Mouse (Mus musculus): ENCODE measurements at regions not wholly inside any gene's neighbourhood (a gene's known extent, or its start where the extent isn't known, plus 50 kb on each side); places are given as distances from the start of the nearest gene placed in this dataset.
"Not testable (repeated sequence)": the region's sequence is repeated elsewhere in the genome, so short reads cannot be mapped to it uniquely, and the experiment has no call there.

DNA sequence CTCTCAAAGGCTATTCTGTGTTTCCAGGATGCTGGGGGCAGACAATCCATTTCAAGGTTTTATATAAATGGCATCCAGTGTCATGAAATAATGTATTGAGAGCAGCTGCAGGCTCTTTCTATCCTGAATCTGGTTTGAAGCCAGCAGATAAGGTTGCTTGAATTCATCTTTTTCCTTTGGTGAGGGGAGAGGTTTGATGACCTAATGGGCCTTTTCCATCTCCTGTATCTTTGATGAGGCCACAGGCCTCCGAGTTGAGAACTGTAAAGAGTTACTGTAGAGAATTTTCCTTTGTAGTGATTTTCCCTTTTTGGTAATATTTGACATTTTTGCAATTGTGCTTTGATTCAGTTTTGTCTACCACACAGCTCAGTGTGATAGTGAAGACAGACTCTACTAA lies 458.8 kb upstream of the 1700008P02Rik start:
- Histone ChIP-seq H3K9me3 (no peaks in the 10 kb centered on the region), H3K9ac (no peak overlapping the region), H3K4me3 (no peak overlapping the region), H3K4me1 (replicated peaks) (no peaks in the 10 kb centered on the region), H3K4me2 (no peak overlapping the region), H3K27me3 (no peaks in the 10 kb centered on the region), H3K36me3 (no peaks in the 10 kb centered on the region), H3K27ac (replicated peaks) (no peak overlapping the region)
- 63% methylated on average over 1 of the region's 1 CpGs for WGBS
- ATAC-seq (ENCODE audit: low FRiP score, low read depth) = no peak

DNA sequence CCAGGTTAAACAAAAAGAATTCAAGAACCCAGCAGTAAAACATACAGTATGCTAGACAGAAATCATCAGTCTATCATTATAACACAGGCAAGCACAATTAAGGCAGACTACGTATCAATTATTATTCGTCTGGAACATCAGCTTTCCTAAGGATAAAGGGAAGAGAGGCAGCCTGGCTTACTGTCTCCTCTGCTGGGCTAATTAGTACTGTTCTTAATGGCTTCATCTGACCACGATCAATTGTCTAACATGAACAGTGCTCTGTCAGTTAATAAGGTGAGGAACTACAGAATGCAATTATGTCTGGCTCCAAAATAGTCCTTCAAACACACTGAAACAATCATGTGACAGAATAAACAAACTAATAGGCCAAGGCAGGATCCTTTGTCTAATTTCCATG lies 456.6 kb upstream of the 1700008P02Rik start:
- H3K4me1 ChIP-seq (replicated peaks) = no peaks in the 10 kb centered on the region
- whole genome bisulfite sequencing = 54% methylated on average over 3 of the region's 3 CpGs
- H3K27ac ChIP-seq (replicated peaks) = no peak overlapping the region
- no peak overlapping the region for H3K9ac ChIP-seq
- no peaks in the 10 kb centered on the region for H3K27me3 ChIP-seq
- no peaks in the 10 kb centered on the region for H3K9me3 ChIP-seq
- H3K4me2 ChIP-seq = no peak overlapping the region
- ATAC-seq (ENCODE audit: low FRiP score, low read depth) = no peak; the same call in 1 of the 2 replicates
- no peaks in the 10 kb centered on the region for H3K36me3 ChIP-seq
- H3K4me3 ChIP-seq = no peak overlapping the region

- no peaks in the 10 kb centered on the region for H3K27me3 ChIP-seq
- H3K4me3 ChIP-seq = no peak overlapping the region
- H3K27ac ChIP-seq (replicated peaks) = no peak overlapping the region
- H3K4me2 ChIP-seq = no peak overlapping the region
- no peaks in the 10 kb centered on the region for H3K4me1 ChIP-seq (replicated peaks)
- H3K9ac ChIP-seq = no peak overlapping the region
- no peaks in the 10 kb centered on the region for H3K36me3 ChIP-seq
- WGBS = 60% methylated on average over 2 of the region's 2 CpGs
- ATAC-seq (ENCODE audit: low FRiP score, low read depth) = no peak
- no peaks in the 10 kb centered on the region for H3K9me3 ChIP-seq
Observed at GRCm38 (mm10) chr3:7074488-7074887, 454.2 kb upstream of the 1700008P02Rik start.

- Histone ChIP-seq H3K4me2 (no peak overlapping the region), H3K27me3 (no peaks in the 10 kb centered on the region), H3K4me1 (replicated peaks) (no peaks in the 10 kb centered on the region), H3K4me3 (no peak overlapping the region), H3K9ac (no peak overlapping the region), H3K9me3 (no peaks in the 10 kb centered on the region), H3K27ac (replicated peaks) (no peak overlapping the region), H3K36me3 (no peaks in the 10 kb centered on the region)
- WGBS = 34% methylated on average over 2 of the region's 2 CpGs
- no peak for ATAC-seq (ENCODE audit: low FRiP score, low read depth)
Observed at GRCm38 (mm10) chr3:7041372-7042057, 421.3 kb upstream of the 1700008P02Rik start.

- Histone ChIP-seq H3K27ac (replicated peaks) (no peak overlapping the region), H3K4me2 (no peak overlapping the region), H3K4me3 (no peak overlapping the region), H3K36me3 (no peaks in the 10 kb centered on the region), H3K27me3 (no peaks in the 10 kb centered on the region), H3K9ac (no peak overlapping the region), H3K9me3 (no peaks in the 10 kb centered on the region), H3K4me1 (replicated peaks) (no peaks in the 10 kb centered on the region)
- no peak for ATAC-seq (ENCODE audit: low FRiP score, low read depth)
- 42% methylated on average over 2 of the region's 2 CpGs for WGBS
Observed at GRCm38 (mm10) chr3:7035833-7036232, 415.6 kb upstream of the 1700008P02Rik start.

DNA sequence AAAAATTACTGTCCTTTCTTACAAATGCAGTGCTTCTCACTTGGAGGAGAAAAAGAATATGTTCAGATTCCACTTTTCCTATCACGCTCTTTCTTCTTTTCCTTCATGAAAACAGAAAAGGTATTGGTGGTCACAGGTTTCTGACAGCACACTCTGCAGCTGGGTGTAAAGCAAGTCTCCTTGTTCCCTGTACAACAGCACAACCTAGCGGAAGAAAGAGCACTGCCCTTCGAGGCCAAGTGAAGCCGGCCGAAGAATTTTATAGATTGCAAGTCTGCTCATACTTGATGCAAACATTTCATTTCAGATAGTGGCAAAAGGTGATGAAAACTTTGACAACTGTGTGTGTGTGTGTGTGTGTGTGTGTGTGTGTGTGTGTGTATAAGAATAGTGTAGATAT lies 407.6 kb upstream of the 1700008P02Rik start:
- Histone ChIP-seq H3K27ac (replicated peaks) (no peak overlapping the region), H3K27me3 (no peaks in the 10 kb centered on the region), H3K9ac (no peak overlapping the region), H3K9me3 (no peaks in the 10 kb centered on the region), H3K4me2 (peak overlapping the region; percentile 26; the same call in 1 of the 2 replicates), H3K36me3 (no peaks in the 10 kb centered on the region), H3K4me1 (replicated peaks) (no peaks in the 10 kb centered on the region), H3K4me3 (no peak overlapping the region)
- peak; percentile 89 for ATAC-seq (ENCODE audit: low FRiP score, low read depth)
- WGBS = 20% methylated on average over 5 of the region's 5 CpGs

GRCm38 (mm10) chr3:7014345-7014973 lies 394.2 kb upstream of the 1700008P02Rik start:
- Histone ChIP-seq H3K27me3 (no peaks in the 10 kb centered on the region), H3K4me3 (no peak overlapping the region), H3K4me2 (no peak overlapping the region), H3K9ac (no peak overlapping the region), H3K27ac (replicated peaks) (no peak overlapping the region), H3K36me3 (no peaks in the 10 kb centered on the region), H3K4me1 (replicated peaks) (no peaks in the 10 kb centered on the region), H3K9me3 (no peaks in the 10 kb centered on the region)
- ATAC-seq (ENCODE audit: low FRiP score, low read depth) = no peak
- 29% methylated on average over 7 of the region's 7 CpGs for whole genome bisulfite sequencing

- Histone ChIP-seq H3K27ac (replicated peaks) (no peak overlapping the region), H3K4me3 (no peak overlapping the region), H3K9me3 (no peaks in the 10 kb centered on the region), H3K4me1 (replicated peaks) (no peaks in the 10 kb centered on the region), H3K4me2 (no peak overlapping the region), H3K36me3 (no peaks in the 10 kb centered on the region), H3K27me3 (no peaks in the 10 kb centered on the region), H3K9ac (no peak overlapping the region)
- no peak for ATAC-seq (ENCODE audit: low FRiP score, low read depth)
Observed at GRCm38 (mm10) chr3:7013516-7013915, 393.3 kb upstream of the 1700008P02Rik start.

DNA sequence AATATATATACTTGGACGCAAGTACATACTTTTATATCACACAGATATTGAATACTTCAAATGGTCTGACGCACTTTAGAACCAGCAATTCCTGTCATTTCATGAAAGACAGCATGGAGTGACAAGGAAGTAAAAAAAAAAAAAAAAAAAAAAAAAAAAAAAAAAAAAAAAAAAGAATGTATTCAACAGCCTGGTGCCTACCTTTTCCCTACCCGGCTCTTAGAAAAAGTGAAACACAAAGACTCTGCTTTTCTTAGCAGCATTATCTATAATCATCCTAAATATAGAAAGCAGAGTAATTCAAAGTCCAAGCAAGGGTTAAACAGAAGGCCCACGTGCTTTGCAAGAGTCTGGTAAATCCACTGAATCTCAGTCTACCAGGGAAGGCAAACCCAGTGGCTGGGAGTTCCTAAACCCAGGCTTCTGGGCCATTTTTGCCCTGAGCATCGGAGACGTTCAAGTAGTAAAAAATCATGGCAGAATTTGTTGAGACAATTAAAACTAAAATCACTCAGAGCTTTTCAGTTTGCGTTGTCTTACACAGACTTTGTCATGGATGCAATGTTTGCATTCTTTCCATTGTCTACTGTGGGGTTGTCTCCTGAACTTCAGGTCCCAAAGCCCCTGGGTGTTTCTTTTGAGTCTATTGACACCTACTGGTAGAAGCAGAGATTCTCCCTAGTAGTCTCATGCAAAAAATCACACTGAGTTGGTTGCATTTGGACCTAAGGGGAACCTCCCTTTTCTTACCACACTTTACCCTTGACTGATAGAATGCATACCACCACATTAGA lies 390.2 kb upstream of the 1700008P02Rik start:
- H3K4me1 ChIP-seq (replicated peaks) = no peaks in the 10 kb centered on the region
- H3K27ac ChIP-seq (replicated peaks) = 0 out of 2 replicates have a peak overlapping the region, but pooled peaks have one; percentile 11
- WGBS = 48% methylated on average over 7 of the region's 7 CpGs
- peak; percentile 68; the same call in 1 of the 2 replicates for ATAC-seq (ENCODE audit: low FRiP score, low read depth)
- H3K36me3 ChIP-seq = no peaks in the 10 kb centered on the region
- no peak overlapping the region for H3K4me3 ChIP-seq
- no peaks in the 10 kb centered on the region for H3K9me3 ChIP-seq
- peak overlapping the region; percentile 27; the same call in 1 of the 2 replicates for H3K4me2 ChIP-seq
- H3K9ac ChIP-seq = no peak overlapping the region
- no peaks in the 10 kb centered on the region for H3K27me3 ChIP-seq

- no peak overlapping the region for H3K4me2 ChIP-seq
- no peaks in the 10 kb centered on the region for H3K27me3 ChIP-seq
- 71% methylated on average over 7 of the region's 7 CpGs for WGBS
- no peaks in the 10 kb centered on the region for H3K4me1 ChIP-seq (replicated peaks)
- H3K9ac ChIP-seq = no peak overlapping the region
- no peak for ATAC-seq (ENCODE audit: low FRiP score, low read depth)
- no peaks in the 10 kb centered on the region for H3K36me3 ChIP-seq
- no peaks in the 10 kb centered on the region for H3K9me3 ChIP-seq
- no peak overlapping the region for H3K27ac ChIP-seq (replicated peaks)
- H3K4me3 ChIP-seq = no peak overlapping the region
Observed at GRCm38 (mm10) chr3:7008671-7009217, 388.5 kb upstream of the 1700008P02Rik start.

DNA sequence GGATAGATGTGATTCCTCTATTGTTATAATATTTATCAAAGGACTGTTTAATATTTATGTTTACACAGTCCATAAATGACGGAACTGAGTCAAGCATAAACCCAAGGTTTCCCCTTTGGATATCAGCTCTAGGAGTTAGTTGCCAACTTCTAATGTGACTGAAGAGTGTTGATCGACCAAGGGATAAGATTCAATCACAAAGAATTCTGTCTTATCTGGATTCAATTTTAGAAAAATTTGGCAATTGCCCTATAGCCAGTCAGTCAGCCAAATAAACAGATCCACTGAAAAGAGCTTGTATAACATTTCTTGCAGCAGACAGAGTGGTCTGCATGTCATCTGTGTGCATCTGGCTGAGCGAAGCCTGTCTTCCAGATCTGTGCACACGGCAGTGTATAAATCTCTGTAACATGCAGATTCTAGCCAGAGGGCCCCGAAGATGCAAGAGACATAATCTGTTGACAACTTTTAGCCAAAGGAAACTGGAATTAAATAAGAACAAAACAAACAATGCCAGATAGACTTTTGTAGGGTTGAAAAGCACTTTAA lies 387.6 kb upstream of the 1700008P02Rik start:
- 57% methylated on average over 5 of the region's 5 CpGs for WGBS

GRCm38 (mm10) chr3:6991735-6992134 lies 371.5 kb upstream of the 1700008P02Rik start:
- 84% methylated on average over 5 of the region's 5 CpGs for WGBS
- not testable (repeated sequence) for H3K27me3 ChIP-seq; H3K4me1 ChIP-seq (replicated peaks); H3K4me2 ChIP-seq; H3K9ac ChIP-seq; ATAC-seq (ENCODE audit: low FRiP score, low read depth); H3K9me3 ChIP-seq; H3K4me3 ChIP-seq; H3K27ac ChIP-seq (replicated peaks); H3K36me3 ChIP-seq

More for the DNA sequence above, 387.6 kb upstream of the 1700008P02Rik start:
- no peaks in the 10 kb centered on the region for H3K27me3 ChIP-seq
- H3K4me1 ChIP-seq (replicated peaks) = no peaks in the 10 kb centered on the region
- no peaks in the 10 kb centered on the region for H3K36me3 ChIP-seq
- no peak overlapping the region for H3K27ac ChIP-seq (replicated peaks)
- no peak overlapping the region for H3K9ac ChIP-seq
- no peaks in the 10 kb centered on the region for H3K9me3 ChIP-seq
- ATAC-seq (ENCODE audit: low FRiP score, low read depth) = no peak
- no peak overlapping the region for H3K4me2 ChIP-seq
- no peak overlapping the region for H3K4me3 ChIP-seq
